Mouse (Mus musculus): ENCODE results near the gene Tbx3. TPM values are rescaled to one million over a fixed set of nuclear protein-coding genes. Genes with fewer than 3 reads are reported as not detected.

Tbx3 gene
- 1 to 10 TPM; 2.1 to 3.1 TPM for total RNA-seq (2021)

GRCm38 (mm10) chr5:119670566-119671108 lies at the start of gene Tbx3:
Gene Tbx3 (plus strand): TSS chr5:119670669.
- peak; percentile 42 to 60 for DNase-seq

DNA sequence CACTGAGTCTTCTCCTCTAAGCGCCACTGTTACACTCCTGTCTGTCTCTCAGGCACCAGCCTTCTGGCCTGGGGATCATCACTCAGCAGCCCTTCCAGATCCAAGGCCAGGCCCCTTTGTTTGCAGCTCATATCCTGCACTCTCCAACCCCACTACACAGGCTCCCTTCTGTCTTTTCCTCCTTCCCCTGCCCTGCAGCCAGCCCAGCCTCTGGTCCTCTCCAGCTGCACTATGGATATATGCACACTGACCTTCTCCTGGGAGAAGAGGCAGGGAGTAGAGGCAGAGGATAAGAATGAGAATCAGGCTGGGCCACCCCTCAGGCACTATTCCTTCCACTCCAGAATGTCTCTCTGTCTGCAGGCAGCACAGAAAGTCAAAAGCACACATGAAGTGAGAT lies 48.4 kb upstream of the Tbx3 start:
- DNase-seq, result no peak

DNA sequence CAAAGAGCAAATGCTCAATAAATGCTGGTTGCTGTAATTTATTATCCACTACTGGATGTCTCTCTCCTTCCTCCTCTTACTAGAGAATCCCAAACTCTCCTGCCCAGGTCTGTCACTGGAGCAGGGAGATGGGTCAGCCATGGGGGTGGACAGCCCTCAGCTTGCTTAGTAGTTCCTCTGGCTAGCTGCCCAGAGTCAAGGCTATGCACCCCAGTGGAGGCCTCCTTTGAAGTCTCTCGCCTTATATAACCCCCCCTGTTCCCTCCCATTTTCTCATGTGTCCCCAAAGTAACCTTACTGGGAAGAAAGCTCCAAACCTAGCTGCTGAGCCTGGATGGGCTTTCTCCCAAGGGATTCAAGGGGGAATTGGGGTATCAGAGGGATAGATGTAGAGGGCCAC lies 45.9 kb upstream of the Tbx3 start:
- no peak for DNase-seq

DNA sequence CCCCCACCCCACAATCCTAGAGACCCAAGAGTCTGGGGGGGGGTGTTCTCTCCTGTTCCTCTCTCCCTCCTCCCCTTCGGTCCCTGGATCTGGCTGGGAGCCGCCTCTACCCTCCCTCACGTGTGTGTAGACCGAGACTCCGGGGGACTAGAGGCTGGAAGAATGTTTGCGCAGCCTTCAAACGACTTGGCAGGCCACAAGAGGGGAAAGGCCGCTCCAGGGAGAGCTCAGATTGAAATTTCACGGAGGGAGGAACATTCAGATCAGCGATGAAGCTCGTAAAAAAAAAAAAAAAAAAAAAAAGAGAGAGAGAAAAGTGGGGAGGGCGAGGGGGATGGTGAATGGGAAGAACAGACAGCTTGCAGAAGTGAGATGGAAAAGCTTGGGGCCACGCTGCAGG lies 44.9 kb upstream of the Tbx3 start:
- no peak for DNase-seq

DNA sequence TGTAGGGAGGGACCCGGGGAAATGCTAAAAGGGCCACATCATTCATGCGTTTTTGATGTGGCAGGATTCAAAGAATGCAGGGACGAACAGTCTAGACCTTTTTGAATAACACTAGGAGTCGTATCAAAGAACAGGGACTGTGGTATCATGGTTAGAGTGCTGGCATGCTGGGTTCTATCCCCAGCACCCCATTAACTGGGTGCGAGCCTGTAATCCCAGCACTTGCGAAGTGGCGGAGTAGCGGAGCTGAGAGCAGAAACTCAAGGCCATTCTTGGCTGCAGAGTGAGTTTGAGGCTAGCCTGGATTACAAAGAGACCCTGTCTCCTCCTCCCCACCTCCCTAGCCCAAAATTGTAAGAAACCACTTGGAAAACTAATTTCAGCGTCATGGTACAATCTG lies 44.3 kb upstream of the Tbx3 start:
- no peak for DNase-seq

DNA sequence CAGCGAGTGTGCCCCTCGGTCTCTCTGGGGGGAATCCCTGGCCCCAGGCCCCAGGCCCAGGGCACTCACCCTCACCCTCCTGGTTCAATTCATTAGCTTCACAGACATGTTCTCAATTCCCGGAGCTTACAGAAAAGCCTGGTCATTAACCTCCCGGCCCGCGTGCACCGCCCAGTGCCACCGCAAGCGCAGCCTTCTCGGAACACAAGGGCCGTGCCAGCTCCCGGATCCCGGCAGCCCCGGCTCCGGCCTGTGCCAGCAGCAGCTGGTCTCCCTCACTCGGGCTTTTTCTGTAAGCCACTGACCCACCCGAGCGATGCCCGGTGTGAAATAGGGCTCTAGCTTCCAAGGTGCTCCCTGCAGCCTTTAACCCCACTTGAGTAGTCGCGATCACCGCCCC lies 43.8 kb upstream of the Tbx3 start:
- peak in 1 of 2 experiments; percentile 7 for DNase-seq

GRCm38 (mm10) chr5:119628100-119628499 lies 42.4 kb upstream of the Tbx3 start:
- DNase-seq, result no peak

- no peak for DNase-seq
Measured at GRCm38 (mm10) chr5:119628746-119629327, 41.6 kb upstream of the Tbx3 start.

DNA sequence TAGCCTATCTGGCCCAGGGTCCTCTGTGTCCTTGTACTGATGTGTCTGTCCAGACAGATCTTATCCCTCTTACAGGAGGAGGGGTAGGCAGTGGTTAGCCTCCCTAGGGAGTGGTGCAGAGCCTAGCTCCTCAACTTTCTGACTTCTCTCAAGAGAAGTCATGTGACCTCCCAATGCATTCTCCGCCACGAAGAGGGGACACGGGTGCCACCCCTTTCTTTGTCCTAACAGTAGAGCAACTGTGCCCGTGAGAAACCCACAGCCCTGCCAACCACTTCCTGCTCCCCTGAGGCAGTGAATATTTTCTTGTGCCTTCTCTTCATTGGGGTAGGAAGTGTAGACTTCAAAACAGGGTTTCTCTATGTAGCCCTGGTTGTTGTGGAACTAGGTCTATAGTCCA lies 36.9 kb upstream of the Tbx3 start:
- DNase-seq, result no peak

DNA sequence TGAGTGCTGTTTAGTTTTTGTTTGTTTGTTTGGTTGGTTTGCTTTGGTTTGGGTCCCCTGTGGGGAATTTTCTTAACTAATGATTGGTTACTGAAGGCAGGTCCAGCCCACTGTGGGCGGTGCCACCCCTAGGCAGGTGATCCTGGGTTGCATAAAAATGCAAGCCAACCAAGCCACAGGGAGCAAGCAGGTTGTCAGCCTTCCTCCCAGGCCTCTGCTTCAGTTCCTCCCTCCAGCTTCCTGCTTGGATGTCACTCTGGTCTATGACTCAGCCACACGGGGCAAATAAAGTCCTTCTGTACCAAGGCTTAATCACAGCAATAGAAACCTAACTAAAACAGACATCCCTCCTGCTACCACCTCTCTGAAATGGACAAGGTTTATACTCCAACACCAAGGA lies 35.6 kb upstream of the Tbx3 start:
- no peak for DNase-seq

- DNase-seq, result no peak
Measured at GRCm38 (mm10) chr5:119638300-119638699, 32.2 kb upstream of the Tbx3 start.

DNA sequence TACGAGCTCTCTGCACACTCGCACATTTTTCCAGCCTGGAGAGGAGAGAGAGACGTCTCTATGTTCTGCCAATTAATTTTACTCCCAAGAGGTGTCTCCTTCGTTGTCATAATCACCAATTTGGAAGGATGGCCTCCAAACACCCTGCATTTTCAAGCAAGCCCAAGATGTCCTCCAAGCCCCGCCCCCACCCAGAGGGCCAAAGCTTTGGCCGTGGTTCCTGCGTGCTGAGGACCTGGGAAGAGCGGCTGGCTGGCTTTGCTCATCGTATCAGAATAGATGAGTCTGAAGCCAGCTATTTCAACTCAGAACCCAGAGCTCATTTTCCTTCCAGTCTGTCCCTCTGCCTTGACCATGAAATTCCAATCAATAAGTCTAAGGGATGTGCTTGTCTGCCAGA lies 29.4 kb upstream of the Tbx3 start:
- no peak for DNase-seq

- no peak for DNase-seq
Measured at GRCm38 (mm10) chr5:119641714-119642113, 28.8 kb upstream of the Tbx3 start.

- no peak for DNase-seq
Measured at GRCm38 (mm10) chr5:119646965-119647364, 23.5 kb upstream of the Tbx3 start.

DNA sequence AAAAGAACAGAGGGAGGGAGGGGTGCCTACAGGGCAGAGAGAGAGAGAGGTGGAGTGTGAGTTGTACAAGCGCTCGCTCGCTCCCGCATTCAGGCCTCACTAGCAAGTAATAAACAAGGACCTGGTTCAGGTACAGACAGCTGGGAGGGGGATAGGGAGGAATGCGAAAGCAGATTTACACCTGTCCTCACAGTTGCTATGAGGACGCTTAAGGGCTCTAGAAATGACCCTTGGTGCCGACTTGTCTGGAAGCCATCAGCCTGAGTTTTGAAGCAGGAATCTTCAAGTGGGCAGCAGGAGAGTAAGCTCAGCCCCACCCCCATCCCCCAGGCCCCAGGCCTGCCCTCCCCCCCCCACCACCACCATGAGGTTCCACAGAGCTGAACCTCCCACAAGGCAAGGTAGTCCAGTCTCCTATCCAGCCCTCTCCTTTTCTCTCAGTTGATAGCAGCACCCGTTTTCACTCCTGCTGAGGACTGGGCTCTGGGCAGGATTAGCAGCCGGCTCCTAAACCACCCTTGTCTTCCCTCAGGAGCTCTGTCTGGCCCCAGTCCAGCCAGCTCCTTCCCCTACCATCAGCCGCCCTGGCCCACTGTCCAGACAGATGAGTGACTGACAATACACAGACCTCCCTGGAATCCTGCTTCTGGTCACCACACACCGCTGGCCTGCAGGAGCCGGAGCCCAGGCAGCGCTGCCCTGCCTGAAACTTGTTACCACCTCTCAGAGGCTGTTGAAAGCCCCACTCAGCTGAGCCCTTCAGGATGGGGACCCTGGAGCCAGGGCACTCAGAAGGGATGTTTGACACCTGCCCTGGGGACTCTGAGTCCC lies 19.1 kb upstream of the Tbx3 start:
- DNase-seq, result no peak

DNA sequence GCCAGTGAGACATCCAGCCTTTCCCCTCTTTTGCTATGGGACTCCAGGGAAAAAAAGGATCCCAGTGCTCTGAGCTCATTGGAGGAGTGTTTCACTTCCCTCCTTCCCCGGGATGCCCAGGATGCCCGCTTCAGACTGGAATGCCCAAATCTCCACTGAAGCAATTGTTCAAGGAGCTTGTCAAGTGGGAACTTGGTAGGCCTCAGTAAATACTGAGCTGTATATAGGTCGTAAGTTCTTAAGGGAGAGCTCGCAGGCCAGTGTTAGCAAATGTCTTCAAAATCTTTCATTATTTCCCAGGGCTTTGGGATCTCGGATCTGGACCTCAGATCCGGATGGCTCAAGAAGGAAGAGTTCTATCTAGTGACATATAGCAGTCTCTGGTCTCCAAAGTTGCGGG lies 14.1 kb upstream of the Tbx3 start:
- DNase-seq, result no peak

DNA sequence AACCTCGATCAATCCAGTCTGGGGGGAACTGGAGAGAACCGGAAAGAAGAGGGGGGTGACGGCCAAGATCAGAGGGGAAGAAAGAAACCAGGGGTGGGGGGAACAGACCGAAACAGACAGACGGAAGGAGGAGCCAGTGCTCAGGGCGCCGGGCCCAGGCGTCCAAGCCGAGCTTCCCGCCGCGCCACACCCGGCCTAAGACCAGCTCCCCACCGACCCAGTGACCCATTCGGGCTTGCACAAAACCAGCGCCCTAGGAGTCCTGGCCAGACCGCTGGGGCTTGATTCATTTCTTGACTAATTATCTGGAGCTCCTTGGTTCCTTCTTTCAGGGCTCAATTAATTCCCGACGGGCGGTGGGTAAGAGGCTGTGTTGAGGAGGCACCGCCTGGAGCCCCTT lies 13.6 kb upstream of the Tbx3 start:
- no peak for DNase-seq

DNA sequence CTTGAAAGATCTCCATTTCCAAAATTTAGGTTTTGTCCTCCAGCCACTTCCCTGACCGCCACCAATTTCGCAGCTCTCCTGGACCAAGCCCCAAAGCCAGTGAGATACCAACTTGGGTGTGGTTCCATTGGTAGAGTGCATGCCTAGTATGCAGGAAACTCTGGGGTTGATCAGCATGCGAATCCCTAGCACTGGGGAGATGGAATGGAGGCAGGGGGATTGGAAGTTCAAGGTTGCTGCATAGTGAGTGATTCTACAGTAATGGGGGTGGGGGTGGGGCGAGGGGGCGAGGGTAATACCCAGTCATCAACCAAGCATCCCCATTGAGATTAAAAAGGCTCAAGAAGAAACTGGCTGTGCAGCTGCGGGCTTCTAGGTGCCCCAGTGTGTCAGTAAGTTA lies 13.1 kb upstream of the Tbx3 start:
- no peak for DNase-seq

- no peak for DNase-seq
Measured at GRCm38 (mm10) chr5:119657804-119658203, 12.7 kb upstream of the Tbx3 start.

GRCm38 (mm10) chr5:119658396-119658795 lies 12.1 kb upstream of the Tbx3 start:
- no peak for DNase-seq

DNA sequence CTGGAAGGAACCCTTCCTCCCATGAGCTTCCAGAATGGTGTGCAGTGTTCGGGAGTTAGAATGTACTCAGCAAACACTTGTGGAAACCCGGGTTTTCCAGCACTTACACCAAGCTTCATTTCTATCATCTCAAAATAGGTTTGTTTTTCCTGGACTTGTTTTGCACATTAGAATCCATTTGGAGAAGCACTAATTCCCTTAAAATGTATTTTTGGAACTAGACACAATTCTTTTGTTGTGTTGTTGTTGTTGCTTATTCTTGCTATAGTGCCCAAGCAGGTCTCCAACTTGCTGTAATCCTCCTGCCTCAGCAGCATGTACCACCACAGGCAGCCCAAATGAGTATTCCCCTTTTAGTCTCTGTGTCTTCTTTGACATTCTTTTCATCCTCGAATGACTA lies 11.4 kb upstream of the Tbx3 start:
- DNase-seq, result no peak

DNA sequence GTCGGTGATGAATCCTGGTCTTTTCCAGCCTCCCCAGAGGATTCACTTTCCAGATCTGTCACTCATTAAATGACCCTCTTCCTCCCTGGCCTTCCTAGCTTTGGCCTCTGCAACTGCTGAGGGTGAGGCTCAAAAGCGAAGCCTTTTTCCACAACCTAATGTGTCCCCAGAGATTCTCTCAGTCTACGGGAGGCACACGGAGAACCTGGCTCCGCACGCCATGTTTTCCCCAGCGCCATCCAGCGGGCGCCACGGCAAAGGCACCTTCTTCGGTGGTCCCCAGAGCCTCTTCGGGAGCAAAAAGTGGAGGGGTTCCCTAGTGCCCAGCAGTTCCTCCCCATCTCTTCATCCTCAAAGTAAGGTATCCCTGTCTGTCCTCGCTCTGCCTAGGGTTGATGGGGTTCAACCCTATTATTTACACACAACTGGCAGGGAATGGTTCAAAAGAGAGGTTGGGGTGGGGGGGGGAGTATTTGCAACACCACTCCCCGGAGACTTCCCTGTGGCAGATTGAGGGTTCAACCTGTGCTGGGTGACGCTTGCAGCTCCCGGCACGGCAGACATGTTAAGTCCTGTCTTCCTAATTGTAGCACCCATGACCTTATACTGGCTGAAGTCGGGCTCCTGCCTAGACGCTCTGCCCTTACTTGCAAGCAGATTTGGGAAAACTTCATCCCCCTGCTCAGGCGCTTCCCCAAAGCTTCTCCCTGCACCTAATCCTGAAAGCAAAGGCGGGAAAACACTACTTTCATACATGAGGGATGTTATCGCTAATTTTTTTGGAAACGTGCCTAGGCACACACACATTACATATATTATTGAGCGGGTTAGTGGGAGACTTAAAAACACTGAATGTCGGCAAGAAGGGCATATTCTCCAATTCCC lies 9.7 kb upstream of the Tbx3 start:
- no peak for DNase-seq

DNA sequence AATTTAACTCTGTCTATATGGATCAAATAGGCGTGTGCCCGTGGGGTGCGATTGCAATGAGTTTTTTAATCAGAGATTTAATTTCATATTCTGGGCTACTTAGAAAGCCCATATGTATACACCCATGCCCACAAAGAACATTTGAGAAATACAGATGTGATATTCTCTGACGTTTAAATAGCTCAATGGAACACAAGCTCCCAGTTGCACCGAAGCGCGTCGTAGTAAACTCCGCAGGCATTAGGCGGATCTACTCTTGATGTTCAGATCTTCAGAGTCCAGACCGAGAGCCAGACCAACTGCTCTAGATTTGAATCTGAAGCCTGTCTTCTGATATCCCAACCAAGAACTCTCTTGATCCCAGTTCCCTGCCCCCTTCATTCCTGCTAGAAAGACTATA lies 9.0 kb upstream of the Tbx3 start:
- no peak for DNase-seq

Measured in layer of hippocampus, postnatal 36 days (tissue).